Mouse (Mus musculus) brain, embryonic 14.5 days (tissue): ENCODE measurements at regions not wholly inside any gene's neighbourhood (a gene's known extent, or its start where the extent isn't known, plus 50 kb on each side); places are given as distances from the start of the nearest gene placed in this dataset.

Experiments used
- CTCF ChIP-seq: fragments of 200-500 bp; IDR thresholded peaks from 2 replicates; pipeline ENCODE4 v1.5.1; 2012; ENCODE audit warnings: inconsistent platforms, mild to moderate bottlenecking, moderate library complexity, borderline replicate concordance; ENCODE audit not compliant: insufficient read depth, insufficient read length; ENCODE audit errors: extremely low read depth
- POLR2A ChIP-seq: fragments of 200-500 bp; IDR thresholded peaks from 2 replicates; pipeline ENCODE4 v1.6.1; 2012; ENCODE audit warnings: mild to moderate bottlenecking, inconsistent platforms, borderline replicate concordance; ENCODE audit not compliant: poor library complexity, insufficient read depth, insufficient read length, severe bottlenecking; ENCODE audit errors: extremely low read depth

DNA sequence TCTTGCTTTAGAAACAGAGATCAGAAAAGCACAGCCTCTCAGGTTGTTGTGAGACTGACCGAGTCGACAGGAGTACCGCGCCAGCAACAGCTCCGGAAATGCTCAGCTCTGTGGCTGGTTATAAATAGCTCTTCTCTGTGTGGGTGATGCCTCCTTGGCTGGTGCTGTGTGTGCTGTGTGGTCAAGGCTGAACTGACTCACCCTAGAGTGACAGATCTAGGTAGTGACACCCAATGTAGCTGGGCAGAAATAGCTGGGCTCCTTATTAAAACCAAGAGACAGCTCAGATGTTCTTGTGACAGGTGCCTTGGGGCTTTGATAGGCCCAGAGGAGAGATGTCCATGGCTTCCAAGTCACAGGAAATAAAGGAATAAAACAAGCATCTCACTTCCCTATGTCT is 220.7 kb downstream of the 4933412E24Rik start:
- no peak for TF ChIP-seq CTCF
- no peak for TF ChIP-seq POLR2A
